Mouse (Mus musculus): Measurements from ENCODE around the gene Prdx6.

- TF ChIP-seq CTCF (IDR thresholded peaks at IDR 0.05; ENCODE audit: insufficient read depth, low read depth, low read length) (no peak), POLR2A (IDR thresholded peaks at IDR 0.05; ENCODE audit: insufficient read depth, low read depth, low read length) (no peak)
Observed at GRCm38 (mm10) chr1:161270776-161271460, 19.9 kb upstream of the Prdx6 start.
